Mouse (Mus musculus): ENCODE results near the gene Cluh. TPM values are rescaled to one million over a fixed set of nuclear protein-coding genes. Genes with fewer than 3 reads are reported as not detected.

Gene Cluh
- polyA plus RNA-seq (2015; fragmentation: Nextera tagmentation; extraction: Ambion mirVana), result 18.9 and 22.4 TPM in 2 replicates

DNA sequence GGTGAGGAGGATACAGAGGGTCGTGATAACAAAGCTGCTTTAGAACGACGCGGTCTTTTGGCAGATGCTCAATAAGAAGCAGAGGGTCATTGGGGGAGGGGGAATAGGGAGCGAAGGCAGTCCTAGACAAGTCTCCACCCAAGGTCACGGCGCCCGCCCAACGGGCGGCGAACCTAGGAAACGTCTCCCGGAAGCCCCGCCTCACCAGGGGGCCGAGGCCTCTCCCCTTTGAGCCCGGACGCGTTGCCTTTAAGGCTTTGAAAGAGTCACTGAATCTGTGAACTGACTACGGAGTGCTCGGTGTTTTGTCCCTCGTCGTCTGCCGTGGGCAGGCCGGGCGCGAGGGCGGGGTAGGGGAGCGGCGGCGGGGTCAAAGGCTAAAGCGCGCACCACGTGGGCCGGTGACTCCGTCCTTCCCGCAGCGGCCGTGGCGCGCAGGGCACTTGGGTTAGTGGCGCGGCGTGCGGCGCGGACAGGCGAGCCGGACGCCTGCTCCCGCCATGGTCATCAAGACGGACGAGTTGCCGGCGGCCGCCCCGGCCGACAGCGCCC, at the start of gene Cluh:
TSS of gene Cluh (plus strand) at position 401 of the 552 bp plus-strand sequence.
- H3K27me3 ChIP-seq (replicated peaks), result no peaks in the 10 kb centered on the region
- ATAC-seq (ENCODE audit: low FRiP score), result peak; percentile 91
- H3K27ac ChIP-seq (replicated peaks), result peak within 1 kb of the TSS; percentile 82
- no peaks in the 10 kb centered on the region for H3K9me3 ChIP-seq (replicated peaks)
- H3K9ac ChIP-seq (replicated peaks), result peak within 1 kb of the TSS; percentile 83
- H3K36me3 ChIP-seq, result no peaks in the 10 kb centered on the region
- H3K4me2 ChIP-seq, result peak within 1 kb of the TSS; percentile 90
- peaks cover 53% of the 10 kb centered on the region for H3K4me1 ChIP-seq
- WGBS, result under 1% methylated on average over 55 of the region's 58 CpGs
- H3K4me3 ChIP-seq (replicated peaks), result peak within 1 kb of the TSS; percentile 92

GRCm38 (mm10) chr11:74602286-74602685, 47.0 kb upstream of the Cluh start:
- Histone ChIP-seq H3K4me1 (no peaks in the 10 kb centered on the region), H3K36me3 (no peaks in the 10 kb centered on the region), H3K27me3 (replicated peaks) (no peaks in the 10 kb centered on the region), H3K27ac (replicated peaks) (no peak overlapping the region), H3K4me2 (no peak overlapping the region), H3K9ac (replicated peaks) (no peak overlapping the region), H3K4me3 (replicated peaks) (no peak overlapping the region), H3K9me3 (replicated peaks) (no peaks in the 10 kb centered on the region)
- 76% methylated on average over 1 of the region's 1 CpGs for WGBS
- ATAC-seq (ENCODE audit: low FRiP score), result no peak

GRCm38 (mm10) chr11:74610068-74610467, 39.2 kb upstream of the Cluh start:
- H3K9ac ChIP-seq (replicated peaks), result 0 out of 2 replicates have a peak overlapping the region, but pooled peaks have one; percentile 51
- H3K9me3 ChIP-seq (replicated peaks), result no peaks in the 10 kb centered on the region
- WGBS, result 17% methylated on average over 5 of the region's 5 CpGs
- H3K36me3 ChIP-seq, result no peaks in the 10 kb centered on the region
- peak overlapping the region; percentile 48 for H3K4me3 ChIP-seq (replicated peaks)
- H3K27me3 ChIP-seq (replicated peaks), result peaks cover 47% of the 10 kb centered on the region
- ATAC-seq (ENCODE audit: low FRiP score), result no peak
- H3K4me1 ChIP-seq, result peaks cover 12% of the 10 kb centered on the region
- H3K4me2 ChIP-seq, result peak overlapping the region; percentile 92
- H3K27ac ChIP-seq (replicated peaks), result no peak overlapping the region

GRCm38 (mm10) chr11:74610545-74611176, 38.6 kb upstream of the Cluh start, which contains the start of gene Rap1gap2:
Rap1gap2 (minus strand) TSS chr11:74610915.
- WGBS, result 2% methylated on average over 47 of the region's 50 CpGs
- H3K4me3 ChIP-seq (replicated peaks), result peak within 1 kb of the TSS; percentile 48
- H3K27ac ChIP-seq (replicated peaks), result no peak within 1 kb of the TSS
- H3K9me3 ChIP-seq (replicated peaks), result no peaks in the 10 kb centered on the region
- peaks cover 12% of the 10 kb centered on the region for H3K4me1 ChIP-seq
- no peak for ATAC-seq (ENCODE audit: low FRiP score)
- peak within 1 kb of the TSS; percentile 51 for H3K9ac ChIP-seq (replicated peaks)
- H3K4me2 ChIP-seq, result peak within 1 kb of the TSS; percentile 92
- no peaks in the 10 kb centered on the region for H3K36me3 ChIP-seq
- peaks cover 53% of the 10 kb centered on the region for H3K27me3 ChIP-seq (replicated peaks)

GRCm38 (mm10) chr11:74611437-74611836, 37.9 kb upstream of the Cluh start:
- Histone ChIP-seq H3K4me1 (peaks cover 12% of the 10 kb centered on the region), H3K27ac (replicated peaks) (no peak overlapping the region), H3K4me2 (peak overlapping the region; percentile 92), H3K9ac (replicated peaks) (no peak overlapping the region), H3K36me3 (no peaks in the 10 kb centered on the region), H3K27me3 (replicated peaks) (peaks cover 61% of the 10 kb centered on the region), H3K9me3 (replicated peaks) (no peaks in the 10 kb centered on the region), H3K4me3 (replicated peaks) (no peak overlapping the region)
- ATAC-seq (ENCODE audit: low FRiP score), result no peak
- 17% methylated on average over 7 of the region's 7 CpGs for WGBS

DNA sequence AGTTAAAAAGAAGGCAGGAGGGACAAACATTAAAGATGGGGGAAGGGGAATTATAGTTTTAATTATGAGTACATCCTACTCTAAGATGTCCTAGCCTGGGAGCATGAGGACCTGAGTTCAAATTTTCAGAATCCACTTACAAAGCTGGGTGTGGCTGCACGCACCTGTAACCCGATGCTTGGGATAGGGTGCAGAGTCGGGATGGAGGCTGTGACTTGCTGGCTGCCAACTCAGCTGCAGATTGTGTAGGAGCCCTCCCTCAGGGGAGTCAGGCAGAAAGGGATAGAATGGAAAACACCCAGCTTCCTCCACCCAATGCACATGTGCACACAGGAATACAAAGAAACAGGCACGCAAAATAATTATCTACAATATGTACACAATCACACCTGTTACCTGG, 35.9 kb upstream of the Cluh start:
- Histone ChIP-seq H3K36me3 (no peaks in the 10 kb centered on the region), H3K4me1 (peaks cover 14% of the 10 kb centered on the region), H3K27me3 (replicated peaks) (peaks cover 66% of the 10 kb centered on the region), H3K4me3 (replicated peaks) (no peak overlapping the region), H3K9me3 (replicated peaks) (no peaks in the 10 kb centered on the region), H3K27ac (replicated peaks) (no peak overlapping the region), H3K9ac (replicated peaks) (no peak overlapping the region), H3K4me2 (no peak overlapping the region)
- no peak for ATAC-seq (ENCODE audit: low FRiP score)
- WGBS, result 57% methylated on average over 4 of the region's 4 CpGs

DNA sequence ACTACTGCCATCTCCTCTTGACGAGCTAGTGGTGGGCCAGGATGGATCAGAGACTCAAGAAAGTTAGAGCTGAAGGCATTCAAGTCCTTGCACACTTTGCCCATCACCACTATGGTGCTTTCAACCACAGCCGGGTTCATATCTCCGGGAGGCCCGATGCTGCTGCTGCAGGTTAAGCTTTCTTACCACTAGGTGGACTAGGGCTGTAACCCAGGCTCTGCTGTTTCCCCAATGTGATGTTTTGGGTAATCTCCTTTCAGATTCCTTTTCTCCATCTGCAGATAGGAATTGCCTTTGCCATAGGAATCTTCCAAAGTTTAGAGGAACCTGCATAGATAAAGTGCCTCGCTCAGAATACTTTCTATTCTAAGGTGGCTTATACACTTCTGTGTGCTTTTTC, 33.7 kb upstream of the Cluh start:
- Histone ChIP-seq H3K4me3 (replicated peaks) (no peak overlapping the region), H3K9ac (replicated peaks) (no peak overlapping the region), H3K4me1 (peaks cover 24% of the 10 kb centered on the region), H3K9me3 (replicated peaks) (no peaks in the 10 kb centered on the region), H3K27me3 (replicated peaks) (peaks cover 62% of the 10 kb centered on the region), H3K36me3 (no peaks in the 10 kb centered on the region), H3K27ac (replicated peaks) (no peak overlapping the region), H3K4me2 (no peak overlapping the region)
- WGBS, result 54% methylated on average over 5 of the region's 5 CpGs
- ATAC-seq (ENCODE audit: low FRiP score), result no peak

DNA sequence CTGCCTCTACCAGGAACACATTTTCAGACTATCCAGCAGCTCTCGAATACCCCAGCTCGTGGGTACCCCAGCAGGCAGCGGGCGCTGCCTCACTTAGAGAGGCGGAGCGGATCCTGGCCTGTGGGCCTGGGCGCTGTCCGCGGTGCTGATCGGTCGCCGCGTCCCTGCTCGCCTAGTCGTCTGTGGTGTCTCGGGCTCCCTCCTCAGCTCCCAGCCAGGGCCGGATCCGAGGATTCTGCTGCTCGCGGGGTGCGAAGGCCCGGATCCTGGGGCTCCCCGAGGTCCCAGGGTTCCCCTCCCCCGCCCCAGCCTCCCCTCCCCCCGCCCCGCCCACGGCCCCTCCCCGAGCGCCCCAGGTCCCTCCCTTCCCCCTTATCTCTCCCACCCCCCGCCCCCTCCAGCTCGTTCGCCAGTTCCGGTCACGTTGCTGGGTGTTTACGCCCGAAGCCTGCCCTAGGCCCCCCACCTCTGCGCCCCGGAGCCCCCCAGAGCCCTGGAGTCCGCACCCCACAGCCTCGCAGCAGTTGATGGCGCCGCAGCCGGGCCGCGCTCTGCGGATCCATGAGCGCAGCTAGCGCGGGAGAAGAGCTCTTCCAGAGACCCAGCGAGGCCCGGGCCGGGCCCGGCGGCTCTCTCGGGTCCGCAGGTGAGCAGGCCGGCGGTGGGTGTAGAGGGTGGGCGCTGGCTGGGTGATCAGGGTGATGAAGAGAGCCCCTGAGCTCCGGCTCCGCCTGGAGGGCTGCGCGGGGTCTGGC, 29.9 kb upstream of the Cluh start, which contains the start of gene Ccdc92b:
TSS of gene Ccdc92b (plus strand) at position 405 of the 755 bp plus-strand sequence.
- peak within 1 kb of the TSS; percentile 76 for H3K9ac ChIP-seq (replicated peaks)
- WGBS, result under 1% methylated on average over 54 of the region's 63 CpGs
- no peaks in the 10 kb centered on the region for H3K9me3 ChIP-seq (replicated peaks)
- H3K27ac ChIP-seq (replicated peaks), result peak within 1 kb of the TSS; percentile 63; the same call in 1 of the 2 replicates
- H3K4me1 ChIP-seq, result peaks cover 18% of the 10 kb centered on the region
- peaks cover 40% of the 10 kb centered on the region for H3K27me3 ChIP-seq (replicated peaks)
- 0 out of 2 replicates have a peak, but pooled peaks cover 6% of the 10 kb centered on the region for H3K36me3 ChIP-seq
- peak within 1 kb of the TSS; percentile 73 for H3K4me2 ChIP-seq
- ATAC-seq (ENCODE audit: low FRiP score), result peak; percentile 87
- peak within 1 kb of the TSS; percentile 73 for H3K4me3 ChIP-seq (replicated peaks)

GRCm38 (mm10) chr11:74619956-74620300, 29.4 kb upstream of the Cluh start:
- Histone ChIP-seq H3K9me3 (replicated peaks) (no peaks in the 10 kb centered on the region), H3K27me3 (replicated peaks) (peaks cover 40% of the 10 kb centered on the region), H3K4me3 (replicated peaks) (peak overlapping the region; percentile 73), H3K36me3 (0 out of 2 replicates have a peak, but pooled peaks cover 6% of the 10 kb centered on the region), H3K4me2 (peak overlapping the region; percentile 73), H3K27ac (replicated peaks) (0 out of 2 replicates have a peak overlapping the region, but pooled peaks have one; percentile 42), H3K9ac (replicated peaks) (peak overlapping the region; percentile 76), H3K4me1 (peaks cover 18% of the 10 kb centered on the region)
- WGBS, result 1% methylated on average over 16 of the region's 16 CpGs
- ATAC-seq (ENCODE audit: low FRiP score), result peak; percentile 35; the same call in 1 of the 2 replicates

GRCm38 (mm10) chr11:74621974-74622669, 27.2 kb upstream of the Cluh start:
- WGBS, result 87% methylated on average over 8 of the region's 8 CpGs
- H3K27me3 ChIP-seq (replicated peaks), result peaks cover 20% of the 10 kb centered on the region; the same call in 1 of the 2 replicates
- H3K9ac ChIP-seq (replicated peaks), result no peak overlapping the region
- H3K36me3 ChIP-seq, result 0 out of 2 replicates have a peak, but pooled peaks cover 6% of the 10 kb centered on the region
- no peaks in the 10 kb centered on the region for H3K9me3 ChIP-seq (replicated peaks)
- H3K27ac ChIP-seq (replicated peaks), result no peak overlapping the region
- no peak overlapping the region for H3K4me3 ChIP-seq (replicated peaks)
- no peak overlapping the region for H3K4me2 ChIP-seq
- no peak for ATAC-seq (ENCODE audit: low FRiP score)
- H3K4me1 ChIP-seq, result peaks cover 18% of the 10 kb centered on the region

DNA sequence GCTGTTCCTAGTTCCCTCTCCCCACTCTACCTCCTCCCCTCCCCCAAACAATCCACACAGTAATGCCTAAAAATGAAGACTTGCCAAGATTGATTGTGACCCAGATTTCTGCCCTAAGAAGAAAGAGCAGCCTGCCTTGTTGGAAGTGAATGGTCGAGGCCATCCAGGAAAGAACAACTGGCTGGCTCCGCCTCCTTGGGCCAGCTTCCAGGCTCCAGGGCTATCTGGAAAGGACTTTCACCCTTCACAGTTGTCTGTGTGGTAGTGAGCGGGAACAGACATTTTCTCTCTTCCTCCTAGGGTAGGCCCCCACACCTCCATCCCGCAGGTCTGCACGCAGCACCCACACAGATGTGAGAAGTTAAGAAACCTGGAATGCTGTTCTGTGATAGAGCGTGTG, 25.6 kb upstream of the Cluh start:
- no peak overlapping the region for H3K4me3 ChIP-seq (replicated peaks)
- no peak for ATAC-seq (ENCODE audit: low FRiP score)
- peaks cover 14% of the 10 kb centered on the region for H3K4me1 ChIP-seq
- no peak overlapping the region for H3K9ac ChIP-seq (replicated peaks)
- no peaks in the 10 kb centered on the region for H3K9me3 ChIP-seq (replicated peaks)
- H3K36me3 ChIP-seq, result 0 out of 2 replicates have a peak, but pooled peaks cover 8% of the 10 kb centered on the region
- H3K27me3 ChIP-seq (replicated peaks), result peaks cover 16% of the 10 kb centered on the region; the same call in 1 of the 2 replicates
- WGBS, result 76% methylated on average over 6 of the region's 6 CpGs
- no peak overlapping the region for H3K27ac ChIP-seq (replicated peaks)
- no peak overlapping the region for H3K4me2 ChIP-seq
